Mouse (Mus musculus): ENCODE results near the gene Sdc4. TPM values are rescaled to one million over a fixed set of nuclear protein-coding genes. Genes with fewer than 3 reads are reported as not detected.

Sdc4 gene
- polyA plus RNA-seq, 1 experiment from 2014 or later, result 101 TPM

DNA sequence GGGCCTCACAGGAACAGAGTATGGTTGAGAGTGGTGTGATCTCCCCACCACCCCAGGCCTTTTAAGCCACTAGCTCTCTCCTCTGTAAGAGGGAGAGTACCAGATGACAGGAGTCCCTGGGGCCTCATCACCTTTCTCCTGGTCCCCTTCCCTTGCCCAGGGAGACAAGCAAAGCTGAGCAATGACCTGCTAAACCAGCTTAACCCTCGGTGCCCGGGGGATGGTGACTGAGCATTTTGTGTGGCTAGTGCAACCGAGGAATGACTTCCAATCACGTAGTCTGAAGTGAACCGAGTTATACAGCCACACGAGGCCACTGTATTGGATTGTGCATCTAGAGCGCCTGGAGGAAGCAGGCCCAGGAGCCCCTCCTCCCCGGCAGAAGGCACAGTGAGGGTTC lies 19.3 kb downstream of the Sdc4 start:
- Histone ChIP-seq H3K4me2 (no peak overlapping the region), H3K4me1 (ENCODE audit: insufficient read depth) (no peaks in the 10 kb centered on the region), H3K9me3 (ENCODE audit: low read depth, low read length) (no peaks in the 10 kb centered on the region), H3K9ac (no peak overlapping the region), H3K4me3 (ENCODE audit: low read depth, low read length) (no peak overlapping the region), H3K27ac (ENCODE audit: low read depth) (no peak overlapping the region), H3K27me3 (ENCODE audit: insufficient read depth, low read length) (no peaks in the 10 kb centered on the region), H3K36me3 (ENCODE audit: insufficient read depth) (peaks cover 51% of the 10 kb centered on the region)
- WGBS, result 82% methylated on average over 8 of the region's 8 CpGs
- ATAC-seq (ENCODE audit: insufficient read depth) (no peak), DNase-seq (no peak)
- TF ChIP-seq CTCF (IDR thresholded peaks at IDR 0.05; ENCODE audit: low read depth), result no peak

GRCm38 (mm10) chr2:164423464-164423863 lies 20.2 kb downstream of the Sdc4 start:
- no peak overlapping the region for H3K4me2 ChIP-seq
- H3K4me3 ChIP-seq (ENCODE audit: low read depth, low read length), result no peak overlapping the region
- no peak for DNase-seq
- H3K36me3 ChIP-seq (ENCODE audit: insufficient read depth), result peaks cover 41% of the 10 kb centered on the region
- H3K27ac ChIP-seq (ENCODE audit: low read depth), result no peak overlapping the region
- H3K9ac ChIP-seq, result no peak overlapping the region
- H3K4me1 ChIP-seq (ENCODE audit: insufficient read depth), result no peaks in the 10 kb centered on the region
- H3K9me3 ChIP-seq (ENCODE audit: low read depth, low read length), result no peaks in the 10 kb centered on the region
- no peaks in the 10 kb centered on the region for H3K27me3 ChIP-seq (ENCODE audit: insufficient read depth, low read length)
- TF ChIP-seq CTCF (IDR thresholded peaks at IDR 0.05; ENCODE audit: low read depth), result no peak
- ATAC-seq (ENCODE audit: insufficient read depth), result no peak
- 77% methylated on average over 11 of the region's 11 CpGs for WGBS

GRCm38 (mm10) chr2:164422675-164423393 lies 20.9 kb downstream of the Sdc4 start:
- Histone ChIP-seq H3K4me1 (ENCODE audit: insufficient read depth) (no peaks in the 10 kb centered on the region), H3K9me3 (ENCODE audit: low read depth, low read length) (no peaks in the 10 kb centered on the region), H3K27me3 (ENCODE audit: insufficient read depth, low read length) (no peaks in the 10 kb centered on the region), H3K4me3 (ENCODE audit: low read depth, low read length) (no peak overlapping the region), H3K27ac (ENCODE audit: low read depth) (no peak overlapping the region), H3K36me3 (ENCODE audit: insufficient read depth) (peaks cover 35% of the 10 kb centered on the region), H3K4me2 (no peak overlapping the region), H3K9ac (no peak overlapping the region)
- no peak for TF ChIP-seq CTCF (IDR thresholded peaks at IDR 0.05; ENCODE audit: low read depth)
- no peak for DNase-seq
- WGBS, result 83% methylated on average over 15 of the region's 15 CpGs
- ATAC-seq (ENCODE audit: insufficient read depth), result no peak

DNA sequence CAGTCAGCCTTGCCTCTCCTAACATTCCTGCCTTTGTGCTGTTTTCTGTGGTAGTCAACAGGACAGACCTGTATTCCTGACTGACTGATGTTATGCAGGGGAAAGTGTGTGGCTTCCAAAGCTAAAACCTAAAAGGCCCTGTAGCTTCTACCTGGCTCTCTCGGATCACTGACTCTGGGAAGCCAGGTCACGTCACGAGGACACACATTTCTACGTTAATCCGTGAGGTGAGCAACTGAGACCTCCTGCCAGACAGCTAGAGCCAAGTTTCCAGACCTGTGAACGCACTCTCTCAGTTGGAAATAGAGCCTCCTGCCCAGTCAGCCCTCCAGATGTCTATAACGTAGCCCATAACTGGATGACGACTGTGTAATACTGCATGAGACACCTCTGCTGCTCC lies 21.7 kb downstream of the Sdc4 start:
- H3K4me2 ChIP-seq, result no peak overlapping the region
- WGBS, result 87% methylated on average over 8 of the region's 8 CpGs

DNA sequence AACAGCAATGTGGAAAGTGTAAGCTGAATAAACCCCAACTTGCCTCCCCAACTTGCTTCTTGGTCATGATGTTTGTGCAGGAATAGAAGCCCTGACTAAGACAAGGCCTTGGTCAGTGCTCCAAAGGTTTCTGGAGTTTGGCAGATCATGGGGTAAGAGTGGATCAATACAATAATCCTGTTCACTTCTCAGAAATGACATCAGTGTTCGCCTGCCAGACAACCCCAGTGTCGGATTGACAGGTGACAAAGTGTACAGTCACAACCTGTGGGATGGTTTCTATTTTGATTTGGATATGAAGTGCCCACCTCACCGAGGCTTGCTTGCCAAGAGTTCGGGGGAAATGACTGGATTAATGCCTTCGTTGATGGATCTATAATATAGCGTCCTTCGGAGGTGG lies 22.4 kb downstream of the Sdc4 start:
- H3K9me3 ChIP-seq (ENCODE audit: low read depth, low read length), result no peaks in the 10 kb centered on the region
- ATAC-seq (ENCODE audit: insufficient read depth), result no peak
- peaks cover 26% of the 10 kb centered on the region for H3K36me3 ChIP-seq (ENCODE audit: insufficient read depth)
- no peak overlapping the region for H3K9ac ChIP-seq
- WGBS, result 83% methylated on average over 7 of the region's 7 CpGs
- no peaks in the 10 kb centered on the region for H3K27me3 ChIP-seq (ENCODE audit: insufficient read depth, low read length)
- H3K4me1 ChIP-seq (ENCODE audit: insufficient read depth), result no peaks in the 10 kb centered on the region
- H3K27ac ChIP-seq (ENCODE audit: low read depth), result no peak overlapping the region
- H3K4me2 ChIP-seq, result no peak overlapping the region
- no peak for TF ChIP-seq CTCF (IDR thresholded peaks at IDR 0.05; ENCODE audit: low read depth)
- DNase-seq, result no peak
- H3K4me3 ChIP-seq (ENCODE audit: low read depth, low read length), result no peak overlapping the region

More for the DNA sequence above, 21.7 kb downstream of the Sdc4 start:
- TF ChIP-seq CTCF (IDR thresholded peaks at IDR 0.05; ENCODE audit: low read depth), result no peak
- Histone ChIP-seq H3K9me3 (ENCODE audit: low read depth, low read length) (no peaks in the 10 kb centered on the region), H3K4me3 (ENCODE audit: low read depth, low read length) (no peak overlapping the region), H3K4me1 (ENCODE audit: insufficient read depth) (no peaks in the 10 kb centered on the region), H3K27me3 (ENCODE audit: insufficient read depth, low read length) (no peaks in the 10 kb centered on the region), H3K27ac (ENCODE audit: low read depth) (no peak overlapping the region), H3K36me3 (ENCODE audit: insufficient read depth) (peaks cover 28% of the 10 kb centered on the region), H3K9ac (no peak overlapping the region)
- ATAC-seq (ENCODE audit: insufficient read depth) (no peak), DNase-seq (no peak)

- H3K36me3 ChIP-seq (ENCODE audit: insufficient read depth), result peaks cover 11% of the 10 kb centered on the region; the same call in 1 of the 2 replicates
- DNase-seq (no peak), ATAC-seq (ENCODE audit: insufficient read depth) (no peak)
- H3K4me3 ChIP-seq (ENCODE audit: low read depth, low read length), result no peak overlapping the region
- TF ChIP-seq CTCF (IDR thresholded peaks at IDR 0.05; ENCODE audit: low read depth), result no peak
- WGBS, result 4% methylated on average over 3 of the region's 3 CpGs
- H3K4me1 ChIP-seq (ENCODE audit: insufficient read depth), result no peaks in the 10 kb centered on the region
- no peak overlapping the region for H3K4me2 ChIP-seq
- no peaks in the 10 kb centered on the region for H3K27me3 ChIP-seq (ENCODE audit: insufficient read depth, low read length)
- no peaks in the 10 kb centered on the region for H3K9me3 ChIP-seq (ENCODE audit: low read depth, low read length)
- no peak overlapping the region for H3K9ac ChIP-seq
- no peak overlapping the region for H3K27ac ChIP-seq (ENCODE audit: low read depth)
Measured at GRCm38 (mm10) chr2:164419489-164419888, 24.2 kb downstream of the Sdc4 start.

GRCm38 (mm10) chr2:164418308-164418875 lies 25.3 kb downstream of the Sdc4 start:
- Histone ChIP-seq H3K9me3 (ENCODE audit: low read depth, low read length) (no peaks in the 10 kb centered on the region), H3K27me3 (ENCODE audit: insufficient read depth, low read length) (no peaks in the 10 kb centered on the region), H3K36me3 (ENCODE audit: insufficient read depth) (peaks cover 3% of the 10 kb centered on the region; the same call in 1 of the 2 replicates), H3K9ac (no peak overlapping the region), H3K27ac (ENCODE audit: low read depth) (no peak overlapping the region), H3K4me1 (ENCODE audit: insufficient read depth) (no peaks in the 10 kb centered on the region), H3K4me3 (ENCODE audit: low read depth, low read length) (no peak overlapping the region), H3K4me2 (no peak overlapping the region)
- 23% methylated on average over 3 of the region's 3 CpGs for WGBS
- no peak for DNase-seq
- no peak for TF ChIP-seq CTCF (IDR thresholded peaks at IDR 0.05; ENCODE audit: low read depth)
- ATAC-seq (ENCODE audit: insufficient read depth), result no peak

All from lung, embryonic 14.5 days (tissue).